Mouse (Mus musculus) heart, embryonic 11.5 days (tissue): ENCODE data around the gene Sept14. TPM values are rescaled to one million over a fixed set of nuclear protein-coding genes. Genes with fewer than 3 reads are reported as not detected.
A peak's percentile ranks its signal among the peaks of the same experiment; 100 is the strongest.

Experiments used
- ATAC-seq: fragments of 200-750 bp; cut with Nextera tagmentation; replicated peaks from 2 replicates; pipeline ENCODE4 v1.8.0; 2017; ENCODE audit warnings: moderate library complexity; ENCODE audit not compliant: insufficient number of reproducible peaks, low FRiP score, low TSS enrichment
- H3K27ac ChIP-seq: fragments of 300-500 bp; sonication (generic); 2 replicates; pipeline ENCODE4 v1.5.1; 2014; ENCODE audit warnings: mild to moderate bottlenecking, low read depth, low read length
- H3K27me3 ChIP-seq: fragments of 300-500 bp; sonication (generic); 2 replicates; pipeline ENCODE4 v1.6.1; 2014; ENCODE audit warnings: mild to moderate bottlenecking, low read length, mixed read lengths; ENCODE audit not compliant: control insufficient read depth, insufficient read depth
- H3K36me3 ChIP-seq: fragments of 300-500 bp; sonication (generic); 2 replicates; pipeline ENCODE4 v1.6.1; 2014; ENCODE audit warnings: mild to moderate bottlenecking, low read length, moderate library complexity, mixed read lengths; ENCODE audit not compliant: control insufficient read depth, insufficient read depth
- H3K4me1 ChIP-seq: fragments of 300-500 bp; sonication (generic); 2 replicates; pipeline ENCODE4 v1.6.1; 2014; ENCODE audit warnings: low read length; ENCODE audit not compliant: control insufficient read depth, insufficient read depth
- H3K4me2 ChIP-seq: fragments of 300-500 bp; sonication (generic); 2 replicates; pipeline ENCODE4 v1.6.1; 2014; ENCODE audit warnings: mild to moderate bottlenecking, moderate library complexity
- H3K4me3 ChIP-seq: fragments of 300-500 bp; sonication (generic); 2 replicates; pipeline ENCODE4 v1.5.1; 2014; ENCODE audit warnings: low read depth, low read length
- H3K9ac ChIP-seq: fragments of 300-500 bp; sonication (generic); 2 replicates; pipeline ENCODE4 v1.6.1; 2014; ENCODE audit warnings: mild to moderate bottlenecking, low read depth, low read length, moderate library complexity
- H3K9me3 ChIP-seq: fragments of 300-500 bp; sonication (generic); replicated peaks from 2 replicates; pipeline ENCODE4 v1.6.1; 2016; ENCODE audit warnings: low read length; ENCODE audit not compliant: control insufficient read depth
- WGBS: fragments of 180-500 bp; shearing (Covaris S2); extraction: QIAGEN DNeasy Blood & Tissue Kit; methylation state at CpG from one replicate; pipeline ENCODE4 v1.1.7; 2014; ENCODE audit not compliant: insufficient replicate concordance; 5-methylcytosine and 5-hydroxymethylcytosine counted together
- polyA plus RNA-seq: library from polyadenylated mRNA; unstranded; fragments of >200 nt; fragmentation: Nextera tagmentation; extraction: Ambion mirVana; gene quantifications from 2 replicates; pipeline ENCODE4 v1.2.1, GENCODE M21; 2014

Sept14 gene
- not detected in 2 replicates for polyA plus RNA-seq

DNA sequence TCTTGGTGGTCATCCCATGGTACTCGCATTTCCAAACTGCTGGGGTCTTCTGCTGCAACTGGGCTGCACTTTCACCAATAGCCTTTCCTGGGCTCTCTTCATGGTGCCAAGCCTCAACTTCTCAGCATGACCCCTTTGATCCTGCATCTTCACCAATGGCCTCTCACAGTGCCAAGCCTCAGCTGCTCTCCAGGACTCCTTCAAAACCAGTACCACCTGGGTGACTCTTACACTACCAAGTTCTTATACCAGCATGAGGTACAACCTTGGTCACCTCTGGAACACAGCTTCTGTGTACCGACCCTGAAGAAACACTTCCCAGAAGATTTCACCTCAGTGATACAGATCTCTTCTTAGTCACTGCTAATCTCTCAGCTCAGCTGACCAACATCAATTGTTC, at the start of gene Sept14:
TSS of gene Sept14 (minus strand) at position 101 of the 400 bp plus-strand sequence.
- Histone ChIP-seq H3K4me1 (no peaks in the 10 kb centered on the region), H3K27me3 (0 out of 2 replicates have a peak, but pooled peaks cover 2% of the 10 kb centered on the region), H3K27ac (no peak within 1 kb of the TSS), H3K4me3 (no peak within 1 kb of the TSS), H3K36me3 (no peaks in the 10 kb centered on the region), H3K9me3 (no peaks in the 10 kb centered on the region), H3K4me2 (no peak within 1 kb of the TSS), H3K9ac (no peak within 1 kb of the TSS)
- no peak for ATAC-seq
- 44% methylated on average over 2 of the region's 2 CpGs for WGBS

DNA sequence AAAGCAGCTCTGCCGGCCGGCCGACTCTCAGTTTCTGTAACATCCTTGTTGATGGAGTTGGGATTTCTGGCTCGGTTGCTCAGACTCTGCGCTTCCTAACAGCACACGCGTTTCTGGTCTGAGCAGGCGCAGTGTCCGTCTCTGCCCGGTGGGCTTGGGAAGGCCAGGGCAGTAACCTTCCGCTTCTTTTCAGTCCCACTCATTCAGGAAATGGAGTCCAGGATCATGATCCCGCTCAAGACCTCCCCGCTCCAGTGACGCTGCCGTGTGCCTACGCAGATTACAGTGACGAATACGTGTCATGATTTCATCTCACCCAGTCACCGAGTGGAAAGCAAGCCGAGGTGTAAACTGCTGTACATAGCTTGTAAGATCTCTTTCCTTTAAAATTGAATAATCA, 48.6 kb upstream of the Sept14 start:
- no peak overlapping the region for H3K27ac ChIP-seq
- no peak overlapping the region for H3K4me2 ChIP-seq
- ATAC-seq, result no peak
- WGBS, result 89% methylated on average over 20 of the region's 20 CpGs
- H3K27me3 ChIP-seq, result no peaks in the 10 kb centered on the region
- H3K9me3 ChIP-seq, result no peaks in the 10 kb centered on the region
- no peaks in the 10 kb centered on the region for H3K4me1 ChIP-seq
- no peak overlapping the region for H3K9ac ChIP-seq
- no peak overlapping the region for H3K4me3 ChIP-seq
- H3K36me3 ChIP-seq, result peaks cover 15% of the 10 kb centered on the region

DNA sequence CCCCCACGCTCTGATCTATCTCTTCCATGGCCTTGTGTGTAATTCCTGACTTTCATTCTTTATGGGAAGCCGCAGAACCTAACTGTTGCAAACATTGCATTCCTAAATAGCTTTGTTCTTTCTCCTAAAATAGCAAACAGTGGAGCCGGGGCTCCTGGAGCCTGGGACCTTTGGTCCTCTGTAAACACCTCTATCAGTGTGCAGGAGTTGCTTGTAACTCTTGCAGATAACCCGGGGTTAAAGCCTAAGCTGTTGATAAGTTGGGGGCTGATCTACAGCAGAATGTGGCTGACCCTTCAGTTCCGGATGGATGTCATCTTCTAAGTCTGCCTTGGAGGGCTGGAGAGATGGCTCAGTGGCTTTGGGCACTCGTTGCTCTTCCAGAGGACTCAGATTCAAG, 35.7 kb upstream of the Sept14 start:
- no peaks in the 10 kb centered on the region for H3K27me3 ChIP-seq
- peaks cover 19% of the 10 kb centered on the region for H3K4me1 ChIP-seq
- no peak for ATAC-seq
- no peaks in the 10 kb centered on the region for H3K9me3 ChIP-seq
- no peak overlapping the region for H3K9ac ChIP-seq
- H3K27ac ChIP-seq, result peak overlapping the region; percentile 55
- H3K4me2 ChIP-seq, result peak overlapping the region; percentile 37
- 12% methylated on average over 6 of the region's 6 CpGs for WGBS
- H3K4me3 ChIP-seq, result no peak overlapping the region
- peaks cover 18% of the 10 kb centered on the region for H3K36me3 ChIP-seq

DNA sequence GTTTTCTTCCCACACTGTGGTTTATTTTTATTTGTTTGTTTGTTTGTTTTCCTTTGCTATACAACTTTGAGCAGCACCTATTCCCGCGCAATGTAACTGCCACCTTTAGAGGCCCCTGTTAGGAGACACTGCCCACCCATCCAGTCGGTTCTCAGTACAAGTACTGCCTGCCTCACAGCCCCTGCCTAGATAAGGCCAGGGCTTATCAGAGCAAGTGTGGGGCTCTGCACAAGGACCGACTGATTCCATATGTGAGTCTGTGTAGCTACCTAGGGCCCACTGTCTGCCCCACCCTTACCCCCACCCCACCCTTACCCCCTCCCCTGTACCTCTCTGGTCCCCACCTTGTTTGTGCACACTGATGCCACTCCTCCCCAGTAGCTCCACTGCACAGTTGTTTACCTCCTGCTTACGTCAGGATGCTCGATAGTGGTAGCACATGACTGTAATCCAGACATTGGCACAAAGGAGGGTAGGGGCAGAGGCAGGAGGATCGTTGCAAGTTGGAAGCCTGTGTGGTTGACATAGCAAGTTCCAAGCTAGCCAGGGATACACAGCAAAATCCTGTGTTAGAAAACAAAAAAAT, 34.7 kb upstream of the Sept14 start:
- H3K27me3 ChIP-seq, result no peaks in the 10 kb centered on the region
- H3K9me3 ChIP-seq, result no peaks in the 10 kb centered on the region
- 32% methylated on average over 7 of the region's 7 CpGs for WGBS
- H3K27ac ChIP-seq, result peak overlapping the region; percentile 55
- ATAC-seq, result peak; percentile 66; the same call in 1 of the 2 replicates
- H3K36me3 ChIP-seq, result peaks cover 17% of the 10 kb centered on the region
- peaks cover 19% of the 10 kb centered on the region for H3K4me1 ChIP-seq
- no peak overlapping the region for H3K9ac ChIP-seq
- no peak overlapping the region for H3K4me3 ChIP-seq
- peak overlapping the region; percentile 19; the same call in 1 of the 2 replicates for H3K4me2 ChIP-seq

DNA sequence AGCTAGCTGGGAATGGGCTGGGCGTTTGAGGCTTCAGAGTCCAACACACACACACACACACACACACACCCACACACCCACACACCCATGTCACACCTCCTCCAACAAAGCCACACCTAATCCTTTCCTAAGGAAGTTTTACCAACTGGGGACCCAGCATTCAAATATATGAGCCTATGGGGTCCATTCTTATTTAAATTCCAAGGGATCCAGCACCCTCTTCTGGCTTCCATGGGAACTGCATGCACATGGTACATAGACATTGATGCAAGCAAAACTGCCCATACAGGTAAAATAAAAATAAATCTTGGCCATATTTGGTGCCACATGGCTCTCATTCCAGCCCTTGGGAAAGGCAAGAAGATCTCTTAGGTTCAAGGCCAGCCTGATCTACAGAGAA, 32.7 kb upstream of the Sept14 start:
- Histone ChIP-seq H3K4me1 (peaks cover 19% of the 10 kb centered on the region), H3K4me2 (no peak overlapping the region), H3K9me3 (no peaks in the 10 kb centered on the region), H3K27me3 (no peaks in the 10 kb centered on the region), H3K27ac (no peak overlapping the region), H3K9ac (no peak overlapping the region), H3K36me3 (peaks cover 10% of the 10 kb centered on the region), H3K4me3 (no peak overlapping the region)
- 100% methylated on average over 1 of the region's 1 CpGs for WGBS
- no peak for ATAC-seq

DNA sequence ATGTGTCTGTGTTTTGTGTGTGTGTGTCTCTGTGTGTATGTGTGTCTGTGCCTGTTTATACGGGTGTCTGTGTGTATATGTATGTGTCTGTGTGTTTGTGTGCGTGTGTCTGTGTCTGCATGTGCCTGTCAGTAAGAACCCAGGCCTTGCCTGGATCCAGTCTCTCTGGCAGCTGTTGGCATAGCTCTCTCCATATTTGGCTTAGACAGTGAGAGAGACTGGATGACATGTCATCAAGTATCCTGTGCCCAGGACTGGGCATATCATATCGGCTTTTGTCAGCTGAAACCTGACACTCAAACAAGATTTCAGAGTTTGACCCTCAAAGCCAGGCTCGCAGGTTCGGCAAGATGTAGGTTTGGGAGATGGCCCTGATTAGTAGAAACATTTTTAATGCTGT, 22.7 kb upstream of the Sept14 start:
- ATAC-seq, result no peak
- 0 out of 2 replicates have a peak overlapping the region, but pooled peaks have one; percentile 29 for H3K9ac ChIP-seq
- H3K27ac ChIP-seq, result peak overlapping the region; percentile 81
- no peak overlapping the region for H3K4me3 ChIP-seq
- 49% methylated on average over 5 of the region's 5 CpGs for whole genome bisulfite sequencing
- H3K4me1 ChIP-seq, result peaks cover 46% of the 10 kb centered on the region
- H3K4me2 ChIP-seq, result peak overlapping the region; percentile 45; the same call in 1 of the 2 replicates
- H3K27me3 ChIP-seq, result no peaks in the 10 kb centered on the region
- H3K36me3 ChIP-seq, result peaks cover 3% of the 10 kb centered on the region; the same call in 1 of the 2 replicates
- H3K9me3 ChIP-seq, result no peaks in the 10 kb centered on the region

DNA sequence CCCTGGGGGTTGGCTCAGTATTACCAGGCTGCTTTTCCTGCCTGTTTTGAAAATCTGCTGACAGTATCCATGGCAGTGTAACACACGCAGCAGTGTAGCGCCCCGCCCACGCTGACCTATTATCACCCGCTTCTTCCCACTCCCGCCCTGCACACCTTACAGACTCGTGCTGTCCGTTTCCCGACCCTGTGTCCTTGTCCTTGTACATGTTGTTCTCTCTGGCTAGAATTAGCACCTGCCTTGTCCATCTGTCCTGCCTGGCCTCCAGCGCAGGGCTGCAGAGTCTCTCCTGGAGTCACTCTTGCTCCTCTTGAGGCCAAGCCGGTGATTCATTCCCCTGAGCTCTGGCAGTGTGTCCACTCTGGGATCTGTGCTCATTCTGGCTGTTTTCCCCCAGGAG, 22.0 kb upstream of the Sept14 start:
- Histone ChIP-seq H3K36me3 (peaks cover 3% of the 10 kb centered on the region; the same call in 1 of the 2 replicates), H3K9ac (0 out of 2 replicates have a peak overlapping the region, but pooled peaks have one; percentile 29), H3K27me3 (no peaks in the 10 kb centered on the region), H3K27ac (peak overlapping the region; percentile 81), H3K4me3 (no peak overlapping the region), H3K4me2 (peak overlapping the region; percentile 45), H3K9me3 (no peaks in the 10 kb centered on the region), H3K4me1 (peaks cover 47% of the 10 kb centered on the region)
- WGBS, result 36% methylated on average over 11 of the region's 11 CpGs
- ATAC-seq, result peak; percentile 50; the same call in 1 of the 2 replicates

DNA sequence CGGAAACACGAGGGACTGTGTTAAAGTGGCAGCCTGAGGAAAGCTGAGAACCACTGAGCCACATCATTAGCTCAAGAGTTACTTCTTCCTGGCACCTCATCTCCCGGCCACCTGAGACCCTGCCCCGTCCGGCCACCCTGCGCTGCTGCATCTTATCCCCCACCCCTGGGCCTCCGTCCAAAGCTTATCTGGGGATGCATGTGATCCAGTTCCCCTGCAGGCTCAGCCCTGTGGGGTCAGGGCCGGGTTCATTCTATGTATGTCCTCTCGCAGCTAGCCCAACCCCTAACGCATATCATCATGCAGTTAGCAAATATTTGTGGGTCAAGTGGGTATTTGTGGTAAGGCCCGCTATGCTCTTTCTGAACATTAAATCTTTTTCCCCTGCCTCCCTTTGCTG, 21.0 kb upstream of the Sept14 start:
- H3K27ac ChIP-seq, result peak overlapping the region; percentile 81
- H3K4me1 ChIP-seq, result peaks cover 47% of the 10 kb centered on the region
- no peaks in the 10 kb centered on the region for H3K9me3 ChIP-seq
- H3K9ac ChIP-seq, result 0 out of 2 replicates have a peak overlapping the region, but pooled peaks have one; percentile 8
- H3K4me3 ChIP-seq, result no peak overlapping the region
- ATAC-seq, result no peak; the same call in 1 of the 2 replicates
- 22% methylated on average over 11 of the region's 11 CpGs for WGBS
- no peaks in the 10 kb centered on the region for H3K36me3 ChIP-seq
- H3K4me2 ChIP-seq, result peak overlapping the region; percentile 45
- no peaks in the 10 kb centered on the region for H3K27me3 ChIP-seq

DNA sequence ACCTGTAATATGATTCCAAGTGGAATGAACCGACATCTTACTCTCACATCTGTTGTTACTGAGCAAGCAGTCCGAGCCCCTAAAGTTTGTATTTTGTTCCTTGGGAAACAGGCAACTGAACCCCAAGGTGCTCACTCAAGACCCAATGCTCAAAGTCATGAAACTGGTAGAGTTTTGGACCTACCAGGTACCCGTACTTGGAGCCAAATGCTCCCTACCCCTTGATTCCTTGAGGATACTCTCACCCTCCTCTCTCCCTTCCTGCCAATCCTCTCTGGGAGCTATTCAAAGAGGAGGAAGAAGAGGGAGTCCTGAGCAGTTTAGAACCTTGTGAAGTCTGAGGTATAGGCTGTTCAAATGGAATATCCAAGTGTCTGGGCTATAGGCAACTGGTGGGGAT, 18.5 kb upstream of the Sept14 start:
- H3K4me3 ChIP-seq, result peak overlapping the region; percentile 83; the same call in 1 of the 2 replicates
- no peaks in the 10 kb centered on the region for H3K27me3 ChIP-seq
- no peaks in the 10 kb centered on the region for H3K36me3 ChIP-seq
- H3K9ac ChIP-seq, result peak overlapping the region; percentile 97
- no peaks in the 10 kb centered on the region for H3K9me3 ChIP-seq
- no peak for ATAC-seq
- no peak overlapping the region for H3K27ac ChIP-seq
- peak overlapping the region; percentile 70 for H3K4me2 ChIP-seq
- WGBS, result 85% methylated on average over 3 of the region's 3 CpGs
- peaks cover 47% of the 10 kb centered on the region for H3K4me1 ChIP-seq
